Mouse (Mus musculus): ENCODE results near the gene Mki67. TPM values are rescaled to one million over a fixed set of nuclear protein-coding genes. Genes with fewer than 3 reads are reported as not detected.

Gene Mki67
- polyA plus RNA-seq (2012; rRNA removed) = 48.0 and 97.2 TPM in 2 replicates
- polyA plus RNA-seq (2014; fragmentation: Nextera tagmentation; extraction: Ambion mirVana) = 118 and 129 TPM in 2 replicates

DNA sequence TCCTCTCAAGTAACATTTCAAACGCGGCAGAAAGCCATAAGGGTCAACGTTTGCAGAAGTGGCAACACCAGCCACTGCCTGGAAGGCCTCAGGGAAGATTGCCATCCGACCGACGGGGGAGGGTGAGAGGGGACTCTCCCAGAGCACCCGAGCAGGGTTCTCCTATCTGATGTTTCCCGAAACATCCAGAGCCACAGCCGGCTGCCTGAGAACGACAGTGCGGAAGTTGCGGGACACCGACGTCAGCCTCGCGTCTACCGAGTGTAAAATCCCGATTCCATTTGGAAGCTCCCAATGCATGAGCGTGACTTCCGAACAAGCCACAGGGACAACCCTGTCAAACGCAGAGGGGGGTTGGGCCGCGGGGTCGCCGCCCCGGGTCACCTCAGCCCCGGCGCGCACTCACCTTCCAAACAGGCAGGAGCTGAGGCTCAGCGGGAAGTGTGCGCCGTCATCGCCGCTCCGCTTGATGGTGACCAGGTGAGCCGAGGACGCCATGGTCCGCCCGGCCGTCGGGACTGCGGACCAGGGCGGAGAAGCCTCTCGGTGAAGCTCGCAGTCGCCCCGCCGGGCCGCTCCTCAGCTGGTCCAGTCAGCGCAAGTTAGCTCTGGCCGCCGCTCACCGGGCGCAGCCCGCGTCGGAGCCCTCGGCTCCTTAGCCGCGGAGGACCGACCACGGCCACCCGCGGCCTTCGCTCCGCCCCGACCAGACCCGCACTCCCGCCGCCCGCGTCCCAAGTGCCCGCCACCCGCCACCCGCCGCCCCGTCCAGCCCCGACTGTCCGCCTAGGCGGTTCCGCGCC is at the start of gene Mki67:
Mki67 (minus strand) TSS at position 720 of the 803 bp plus-strand sequence.
- peaks cover 34% of the 10 kb centered on the region for H3K36me3 ChIP-seq (replicated peaks; ENCODE audit: control insufficient read depth, insufficient read depth, low read depth)
- DNase-seq (ENCODE audit: low read depth in 3 of 3, low spot score in 3 of 3) = no peak
- TF ChIP-seq CTCF (IDR thresholded peaks at IDR 0.05; ENCODE audit: low read depth) (no peak), EP300 (IDR thresholded peaks at IDR 0.05; ENCODE audit: low read depth) (no peak)
- under 1% methylated on average over 82 of the region's 82 CpGs for WGBS (ENCODE audit: insufficient replicate concordance)
- peaks cover 31 to 34% of the 10 kb centered on the region in 2 experiments for H3K4me1 ChIP-seq (replicated peaks; ENCODE audit: control insufficient read depth in 2 of 2, insufficient read depth in 2 of 2, low read length in 1 of 2)
- peak; percentile 53 for ATAC-seq (ENCODE audit: insufficient read depth)
- H3K27ac ChIP-seq = peak within 1 kb of the TSS; percentile 89
- H3K27me3 ChIP-seq (ENCODE audit: control insufficient read depth, insufficient read depth, low read length) = no peaks in the 10 kb centered on the region
- no peaks in the 10 kb centered on the region for H3K9me3 ChIP-seq (ENCODE audit: control insufficient read depth, low read length)
- H3K4me3 ChIP-seq (ENCODE audit: insufficient read depth in 1 of 2, low read depth in 2 of 2, low read length in 2 of 2) = peak within 1 kb of the TSS; percentile 89 to 98
- peak within 1 kb of the TSS; percentile 90 for H3K4me2 ChIP-seq (ENCODE audit: low read depth)
- peak within 1 kb of the TSS; percentile 100 for H3K9ac ChIP-seq (replicated peaks)

DNA sequence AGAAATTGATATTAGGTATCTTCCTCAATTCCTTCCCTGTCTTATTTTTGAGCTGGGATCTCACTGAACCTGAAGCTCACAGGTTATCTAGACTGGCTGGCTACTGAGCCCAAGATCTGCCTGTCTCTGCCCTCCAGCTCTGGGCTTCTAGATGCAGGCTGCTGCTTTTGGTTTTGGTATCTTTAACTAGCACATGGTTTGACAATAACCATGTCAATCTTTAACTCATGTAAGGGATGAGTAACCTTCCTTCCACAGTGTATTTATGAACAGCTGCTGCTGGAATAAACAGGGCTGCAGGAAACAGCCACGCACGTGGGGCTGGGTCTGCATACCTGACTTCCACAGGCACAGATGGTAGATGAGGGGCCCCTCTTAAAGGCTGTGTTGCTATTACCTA is 47.1 kb upstream of the Mki67 start:
- no peak for TF ChIP-seq EP300 (IDR thresholded peaks at IDR 0.05; ENCODE audit: low read depth)
- no peak for TF ChIP-seq CTCF (IDR thresholded peaks at IDR 0.05; ENCODE audit: low read depth)
- H3K36me3 ChIP-seq (replicated peaks; ENCODE audit: control insufficient read depth, insufficient read depth, low read depth) = no peaks in the 10 kb centered on the region
- WGBS (ENCODE audit: insufficient replicate concordance) = 57% methylated on average over 2 of the region's 2 CpGs
- H3K27ac ChIP-seq = no peak overlapping the region
- H3K4me3 ChIP-seq (ENCODE audit: insufficient read depth in 1 of 2, low read depth in 2 of 2, low read length in 2 of 2) = no peak overlapping the region
- DNase-seq (ENCODE audit: low read depth in 3 of 3, low spot score in 3 of 3) (no peak), ATAC-seq (ENCODE audit: insufficient read depth) (no peak)
- no peaks in the 10 kb centered on the region for H3K4me1 ChIP-seq (replicated peaks; ENCODE audit: control insufficient read depth in 2 of 2, insufficient read depth in 2 of 2, low read length in 1 of 2)
- H3K9ac ChIP-seq (replicated peaks) = no peak overlapping the region
- H3K27me3 ChIP-seq (ENCODE audit: control insufficient read depth, insufficient read depth, low read length) = no peaks in the 10 kb centered on the region
- H3K4me2 ChIP-seq (ENCODE audit: low read depth) = no peak overlapping the region
- H3K9me3 ChIP-seq (ENCODE audit: control insufficient read depth, low read length) = no peaks in the 10 kb centered on the region

DNA sequence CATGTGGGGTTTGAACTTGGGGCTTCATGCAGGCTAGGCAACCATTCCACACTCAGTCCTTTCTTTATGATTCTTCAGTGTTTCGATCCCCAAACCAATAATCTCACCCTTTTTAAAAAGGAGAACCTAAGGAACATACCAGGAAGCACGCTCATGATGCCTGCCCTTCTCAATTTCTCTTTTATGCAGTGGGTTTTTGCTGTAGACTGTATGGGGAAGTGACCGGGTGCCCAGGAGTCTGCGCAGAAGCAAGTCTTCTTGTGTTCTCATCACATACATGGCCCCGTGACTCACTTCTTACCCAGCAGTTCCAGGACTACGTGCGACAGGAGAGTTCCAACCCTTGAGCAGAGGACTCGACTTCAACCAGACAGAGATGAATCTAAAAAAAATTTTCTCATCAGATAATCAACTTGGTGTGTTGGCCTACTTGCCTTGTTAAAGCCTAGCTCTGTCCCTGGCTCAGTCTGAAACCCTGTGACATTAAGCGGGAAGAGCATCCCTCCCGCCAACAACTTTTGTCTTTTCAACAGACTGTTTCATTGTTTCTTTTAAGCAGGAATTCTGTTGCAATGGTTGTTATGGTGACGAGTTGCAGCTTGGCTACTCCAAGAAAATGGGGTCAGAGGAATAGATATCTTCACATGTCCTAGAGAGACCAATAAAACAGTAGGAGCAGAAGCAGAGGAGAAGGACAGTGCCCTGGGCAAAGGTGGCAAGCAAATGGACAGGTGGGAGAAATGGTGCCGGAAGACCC is 42.8 kb upstream of the Mki67 start:
- WGBS (ENCODE audit: insufficient replicate concordance) = 58% methylated on average over 12 of the region's 12 CpGs
- Histone ChIP-seq H3K9ac (replicated peaks) (no peak overlapping the region), H3K9me3 (ENCODE audit: control insufficient read depth, low read length) (no peaks in the 10 kb centered on the region), H3K4me1 (replicated peaks; ENCODE audit: control insufficient read depth in 2 of 2, insufficient read depth in 2 of 2, low read length in 1 of 2) (no peaks in the 10 kb centered on the region), H3K27ac (no peak overlapping the region), H3K36me3 (replicated peaks; ENCODE audit: control insufficient read depth, insufficient read depth, low read depth) (no peaks in the 10 kb centered on the region), H3K4me3 (ENCODE audit: insufficient read depth in 1 of 2, low read depth in 2 of 2, low read length in 2 of 2) (no peak overlapping the region), H3K4me2 (ENCODE audit: low read depth) (no peak overlapping the region), H3K27me3 (ENCODE audit: control insufficient read depth, insufficient read depth, low read length) (no peaks in the 10 kb centered on the region)
- no peak for ATAC-seq (ENCODE audit: insufficient read depth)
- DNase-seq (ENCODE audit: low read depth in 3 of 3, low spot score in 3 of 3) = no peak
- TF ChIP-seq EP300 (IDR thresholded peaks at IDR 0.05; ENCODE audit: low read depth) = no peak
- TF ChIP-seq CTCF (IDR thresholded peaks at IDR 0.05; ENCODE audit: low read depth) = no peak

DNA sequence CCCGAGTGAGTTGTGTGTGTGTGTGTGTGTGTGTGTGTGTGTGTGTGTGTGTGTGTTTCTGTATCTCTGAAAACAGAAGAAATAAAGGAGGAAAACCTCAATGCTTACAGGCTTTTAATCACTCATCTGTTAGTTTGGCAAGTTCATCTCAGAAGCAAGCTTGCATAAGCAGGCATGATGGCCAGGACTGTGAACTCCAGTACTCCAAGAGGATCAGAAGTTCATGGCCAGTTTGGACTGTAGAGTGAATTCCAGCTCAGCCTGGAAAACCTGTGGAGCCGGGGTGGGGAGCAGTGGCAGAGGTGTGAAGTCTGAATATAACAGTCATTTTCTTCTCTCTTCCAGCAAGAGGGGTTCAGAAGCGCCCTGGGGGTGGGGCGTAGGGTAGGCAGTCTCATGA is 42.0 kb upstream of the Mki67 start:
- Histone ChIP-seq H3K36me3 (replicated peaks; ENCODE audit: control insufficient read depth, insufficient read depth, low read depth) (no peaks in the 10 kb centered on the region), H3K27me3 (ENCODE audit: control insufficient read depth, insufficient read depth, low read length) (no peaks in the 10 kb centered on the region), H3K9me3 (ENCODE audit: control insufficient read depth, low read length) (no peaks in the 10 kb centered on the region), H3K9ac (replicated peaks) (no peak overlapping the region), H3K4me2 (ENCODE audit: low read depth) (no peak overlapping the region), H3K4me1 (replicated peaks; ENCODE audit: control insufficient read depth in 2 of 2, insufficient read depth in 2 of 2, low read length in 1 of 2) (no peaks in the 10 kb centered on the region), H3K27ac (no peak overlapping the region), H3K4me3 (ENCODE audit: insufficient read depth in 1 of 2, low read depth in 2 of 2, low read length in 2 of 2) (no peak overlapping the region)
- ATAC-seq (ENCODE audit: insufficient read depth) (no peak), DNase-seq (ENCODE audit: low read depth in 3 of 3, low spot score in 3 of 3) (no peak)
- 48% methylated on average over 4 of the region's 4 CpGs for WGBS (ENCODE audit: insufficient replicate concordance)
- TF ChIP-seq EP300 (IDR thresholded peaks at IDR 0.05; ENCODE audit: low read depth) = no peak
- TF ChIP-seq CTCF (IDR thresholded peaks at IDR 0.05; ENCODE audit: low read depth) = no peak

DNA sequence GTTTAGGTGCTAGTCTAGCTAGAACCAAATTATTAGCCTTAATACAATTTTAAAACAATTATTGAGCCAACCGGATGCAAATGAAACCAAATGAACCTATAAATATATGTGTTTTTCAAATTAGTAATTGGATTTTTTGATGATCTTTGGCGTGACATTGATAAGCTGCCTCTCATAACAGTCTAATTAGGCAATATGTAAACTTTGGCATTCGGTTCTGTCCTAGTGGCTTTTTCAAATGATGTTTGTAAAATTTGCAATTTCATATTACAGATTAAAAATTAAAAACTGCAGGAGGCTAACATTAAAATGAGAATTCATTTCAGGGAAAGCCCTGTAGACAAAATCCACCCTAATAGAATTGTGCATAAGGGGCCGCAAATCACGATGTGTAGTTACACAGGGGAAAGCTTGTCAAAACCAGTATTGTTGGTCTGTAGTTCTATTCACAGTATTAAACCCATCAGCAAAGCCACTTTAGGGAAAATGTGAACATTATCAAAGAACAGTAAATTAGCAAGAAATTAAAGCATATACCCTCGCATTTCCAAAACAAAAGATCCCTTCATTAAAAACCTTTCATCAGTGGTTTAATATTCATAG is 40.9 kb upstream of the Mki67 start:
- no peaks in the 10 kb centered on the region for H3K4me1 ChIP-seq (replicated peaks; ENCODE audit: control insufficient read depth in 2 of 2, insufficient read depth in 2 of 2, low read length in 1 of 2)
- H3K27ac ChIP-seq = no peak overlapping the region
- DNase-seq (ENCODE audit: low read depth in 3 of 3, low spot score in 3 of 3) = no peak
- TF ChIP-seq EP300 (IDR thresholded peaks at IDR 0.05; ENCODE audit: low read depth) (no peak), CTCF (IDR thresholded peaks at IDR 0.05; ENCODE audit: low read depth) (no peak)
- 70% methylated on average over 6 of the region's 6 CpGs for WGBS (ENCODE audit: insufficient replicate concordance)
- no peak overlapping the region for H3K9ac ChIP-seq (replicated peaks)
- H3K27me3 ChIP-seq (ENCODE audit: control insufficient read depth, insufficient read depth, low read length) = no peaks in the 10 kb centered on the region
- no peaks in the 10 kb centered on the region for H3K36me3 ChIP-seq (replicated peaks; ENCODE audit: control insufficient read depth, insufficient read depth, low read depth)
- H3K4me3 ChIP-seq (ENCODE audit: insufficient read depth in 1 of 2, low read depth in 2 of 2, low read length in 2 of 2) = no peak overlapping the region
- no peak overlapping the region for H3K4me2 ChIP-seq (ENCODE audit: low read depth)
- H3K9me3 ChIP-seq (ENCODE audit: control insufficient read depth, low read length) = no peaks in the 10 kb centered on the region
- no peak for ATAC-seq (ENCODE audit: insufficient read depth)

All from liver, embryonic 14.5 days (tissue).